Mouse (Mus musculus) thymus, postnatal 4 days (tissue): ENCODE measurements around the gene Tspoap1.

Experiments used
- DNase-seq: peaks from one replicate; pipeline ENCODE4 v3.0.0; 2021

The Tspoap1 gene

GRCm38 (mm10) chr11:87760301-87761081 lies at the start of gene Tspoap1:
Tspoap1 (plus strand) TSS chr11:87760541.
- DNase-seq, result peak; percentile 74

GRCm38 (mm10) chr11:87712188-87712587 lies 48.2 kb upstream of the Tspoap1 start:
- no peak for DNase-seq

- no peak for DNase-seq
Measured at GRCm38 (mm10) chr11:87715999-87716398, 44.3 kb upstream of the Tspoap1 start.

GRCm38 (mm10) chr11:87719526-87719925 lies 40.8 kb upstream of the Tspoap1 start:
- peak; percentile 47 for DNase-seq

- peak; percentile 86 for DNase-seq
Measured at GRCm38 (mm10) chr11:87720324-87720723, 40.0 kb upstream of the Tspoap1 start.

GRCm38 (mm10) chr11:87720839-87721238 lies 39.5 kb upstream of the Tspoap1 start:
- DNase-seq, result peak; percentile 74

- DNase-seq, result no peak
Measured at GRCm38 (mm10) chr11:87722168-87722567, 38.2 kb upstream of the Tspoap1 start.

- DNase-seq, result peak; percentile 43
Measured at GRCm38 (mm10) chr11:87722891-87723290, 37.5 kb upstream of the Tspoap1 start.

GRCm38 (mm10) chr11:87725515-87725914 lies 34.8 kb upstream of the Tspoap1 start:
- DNase-seq, result no peak

- DNase-seq, result peak; percentile 80
Measured at GRCm38 (mm10) chr11:87725964-87726562, 34.3 kb upstream of the Tspoap1 start.

GRCm38 (mm10) chr11:87727021-87727420 lies 33.3 kb upstream of the Tspoap1 start:
- peak; percentile 75 for DNase-seq

GRCm38 (mm10) chr11:87727471-87727870 lies 32.9 kb upstream of the Tspoap1 start:
- DNase-seq, result no peak

GRCm38 (mm10) chr11:87728850-87729592 lies 31.3 kb upstream of the Tspoap1 start:
- peak; percentile 18 for DNase-seq

GRCm38 (mm10) chr11:87729593-87730185 lies 30.7 kb upstream of the Tspoap1 start:
- peak; percentile 18 for DNase-seq

GRCm38 (mm10) chr11:87730652-87731310 lies 29.6 kb upstream of the Tspoap1 start:
- DNase-seq, result peak; percentile 14

GRCm38 (mm10) chr11:87734346-87734745 lies 26.0 kb upstream of the Tspoap1 start:
- DNase-seq, result peak; percentile 77

GRCm38 (mm10) chr11:87735691-87736090 lies 24.6 kb upstream of the Tspoap1 start:
- DNase-seq, result no peak

GRCm38 (mm10) chr11:87736647-87737134 lies 23.6 kb upstream of the Tspoap1 start:
- peak; percentile 81 for DNase-seq

- DNase-seq, result peak; percentile 100
Measured at GRCm38 (mm10) chr11:87737175-87737740, 23.1 kb upstream of the Tspoap1 start, which contains the start of gene Supt4a. Supt4a (plus strand) TSS chr11:87737552.

GRCm38 (mm10) chr11:87743691-87744090 lies 16.6 kb upstream of the Tspoap1 start:
- DNase-seq, result no peak

- peak; percentile 75 for DNase-seq
Measured at GRCm38 (mm10) chr11:87744964-87745363, 15.4 kb upstream of the Tspoap1 start.
